ENCODE assay signal across 16 mouse cellular contexts in the genomic region with DNA sequence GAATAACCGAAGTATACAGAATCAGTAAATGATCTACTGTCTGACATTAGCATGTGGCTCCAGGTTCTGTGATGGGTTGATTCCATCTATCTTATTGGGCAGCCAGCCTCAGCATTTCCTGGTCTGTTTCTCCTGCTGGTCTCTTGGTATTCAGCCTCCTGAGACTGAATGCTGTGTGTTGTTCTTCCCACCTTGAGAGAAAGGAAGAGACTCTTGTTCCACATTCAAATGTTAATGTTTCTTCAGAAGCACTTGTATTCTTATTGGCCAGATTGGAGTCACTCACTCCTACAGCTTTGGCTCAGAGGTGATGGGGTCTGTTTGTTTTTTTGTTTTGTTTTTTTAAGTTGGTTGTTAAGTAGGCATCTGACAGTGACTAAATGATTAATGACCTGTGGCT. TPM values are rescaled to one million over a fixed set of nuclear protein-coding genes. Genes with fewer than 3 reads are reported as not detected.
"Had no signal": no experiment of that assay in that cellular context is flagged by ENCODE, and none has a peak within 500 bp of the region (broad histone marks: within the 10 kb centered on the region; RNA-seq: fewer than 3 reads in every experiment).

No protein-coding gene starts in this region.

- H3K27ac ChIP-seq: lung, embryonic 15.5 days; macrophage; midbrain, embryonic 13.5 days; midbrain, embryonic 15.5 days; neural tube, embryonic 12.5 days; stomach, embryonic 15.5 days; stomach, postnatal 0 days had no signal

- DNase-seq: liver, postnatal 0 days; lung, adult 2 months; lung, postnatal 14 days; lung, postnatal 36 days; right cerebral cortex, postnatal 14 days; thymus, adult 2 months; thymus, postnatal 14 days; thymus, postnatal 36 days had no signal

- H3K4me1 ChIP-seq: stomach, embryonic 15.5 days had no signal

- H3K4me3 ChIP-seq: lung, embryonic 15.5 days; megakaryocyte, embryonic 14.5 days; midbrain, embryonic 13.5 days; midbrain, embryonic 15.5 days; neural tube, embryonic 12.5 days; stomach, embryonic 15.5 days had no signal

- H3K27me3 ChIP-seq: lung, embryonic 15.5 days; megakaryocyte, embryonic 14.5 days; midbrain, embryonic 13.5 days; midbrain, embryonic 15.5 days; neural tube, embryonic 12.5 days; stomach, embryonic 15.5 days had no signal

- H3K9me3 ChIP-seq: lung, embryonic 15.5 days; megakaryocyte, embryonic 14.5 days; midbrain, embryonic 13.5 days; midbrain, embryonic 15.5 days; neural tube, embryonic 12.5 days; stomach, embryonic 15.5 days had no signal

- H3K9ac ChIP-seq: liver, postnatal 0 days; lung, embryonic 15.5 days; midbrain, embryonic 13.5 days; midbrain, embryonic 15.5 days; neural tube, embryonic 12.5 days; stomach, embryonic 15.5 days had no signal

RNA-seq across cellular contexts. Expression of a gene that starts 46.1 kb away (rescaled TPM):
- polyA plus RNA-seq: macrophage had no signal
